Mouse (Mus musculus): Measurements from ENCODE around the gene Mxd4. TPM values are rescaled to one million over a fixed set of nuclear protein-coding genes. Genes with fewer than 3 reads are reported as not detected.

Mxd4 gene
- polyA plus RNA-seq (2015; fragmentation: Nextera tagmentation; extraction: Ambion mirVana) = 41.1 and 44.7 TPM in 2 replicates

GRCm38 (mm10) chr5:34187601-34188316 lies at the start of gene Mxd4:
TSS of gene Mxd4 (minus strand) at chr5:34187720.
- Histone ChIP-seq H3K4me3 (peak within 1 kb of the TSS; percentile 97), H3K27me3 (no peaks in the 10 kb centered on the region), H3K36me3 (peaks cover 21% of the 10 kb centered on the region; the same call in 1 of the 2 replicates), H3K4me2 (peak within 1 kb of the TSS; percentile 89), H3K27ac (peak within 1 kb of the TSS; percentile 89), H3K9ac (peak within 1 kb of the TSS; percentile 83), H3K4me1 (peaks cover 55% of the 10 kb centered on the region), H3K9me3 (no peaks in the 10 kb centered on the region)
- WGBS = under 1% methylated on average over 60 of the region's 60 CpGs
- ATAC-seq (ENCODE audit: insufficient number of reproducible peaks, insufficient read depth, low FRiP score, low TSS enrichment, low read depth) = peak; percentile 97

- H3K4me1 ChIP-seq = no peaks in the 10 kb centered on the region
- H3K36me3 ChIP-seq = no peaks in the 10 kb centered on the region
- 51% methylated on average over 10 of the region's 10 CpGs for WGBS
- H3K4me2 ChIP-seq = no peak overlapping the region
- H3K9me3 ChIP-seq = no peaks in the 10 kb centered on the region
- no peak overlapping the region for H3K4me3 ChIP-seq
- no peaks in the 10 kb centered on the region for H3K27me3 ChIP-seq
- no peak overlapping the region for H3K27ac ChIP-seq
- H3K9ac ChIP-seq = no peak overlapping the region
- ATAC-seq (ENCODE audit: insufficient number of reproducible peaks, insufficient read depth, low FRiP score, low TSS enrichment, low read depth) = no peak
Measured at GRCm38 (mm10) chr5:34235898-34236420, 48.4 kb upstream of the Mxd4 start.

- Histone ChIP-seq H3K4me3 (no peak overlapping the region), H3K9ac (no peak overlapping the region), H3K9me3 (no peaks in the 10 kb centered on the region), H3K27me3 (no peaks in the 10 kb centered on the region), H3K4me2 (no peak overlapping the region), H3K36me3 (no peaks in the 10 kb centered on the region), H3K4me1 (no peaks in the 10 kb centered on the region), H3K27ac (no peak overlapping the region)
- 68% methylated on average over 4 of the region's 4 CpGs for WGBS
- no peak for ATAC-seq (ENCODE audit: insufficient number of reproducible peaks, insufficient read depth, low FRiP score, low TSS enrichment, low read depth)
Measured at GRCm38 (mm10) chr5:34235056-34235455, 47.5 kb upstream of the Mxd4 start.

- WGBS = 88% methylated on average over 6 of the region's 6 CpGs
- Histone ChIP-seq H3K9me3 (no peaks in the 10 kb centered on the region), H3K4me1 (no peaks in the 10 kb centered on the region), H3K27ac (no peak overlapping the region), H3K4me3 (no peak overlapping the region), H3K9ac (no peak overlapping the region), H3K36me3 (no peaks in the 10 kb centered on the region), H3K27me3 (no peaks in the 10 kb centered on the region), H3K4me2 (no peak overlapping the region)
- no peak for ATAC-seq (ENCODE audit: insufficient number of reproducible peaks, insufficient read depth, low FRiP score, low TSS enrichment, low read depth)
Measured at GRCm38 (mm10) chr5:34233221-34233515, 45.6 kb upstream of the Mxd4 start.

- Histone ChIP-seq H3K4me2 (no peak overlapping the region), H3K27ac (no peak overlapping the region), H3K9me3 (no peaks in the 10 kb centered on the region), H3K36me3 (no peaks in the 10 kb centered on the region), H3K27me3 (no peaks in the 10 kb centered on the region), H3K9ac (no peak overlapping the region), H3K4me1 (no peaks in the 10 kb centered on the region), H3K4me3 (no peak overlapping the region)
- no peak for ATAC-seq (ENCODE audit: insufficient number of reproducible peaks, insufficient read depth, low FRiP score, low TSS enrichment, low read depth)
- 63% methylated on average over 8 of the region's 8 CpGs for WGBS
Measured at GRCm38 (mm10) chr5:34232481-34233220, 45.1 kb upstream of the Mxd4 start.

- ATAC-seq (ENCODE audit: insufficient number of reproducible peaks, insufficient read depth, low FRiP score, low TSS enrichment, low read depth) = no peak
- H3K27me3 ChIP-seq = no peaks in the 10 kb centered on the region
- no peak overlapping the region for H3K4me2 ChIP-seq
- no peak overlapping the region for H3K27ac ChIP-seq
- H3K9ac ChIP-seq = no peak overlapping the region
- no peaks in the 10 kb centered on the region for H3K9me3 ChIP-seq
- 78% methylated on average over 6 of the region's 6 CpGs for WGBS
- no peaks in the 10 kb centered on the region for H3K4me1 ChIP-seq
- H3K4me3 ChIP-seq = no peak overlapping the region
- H3K36me3 ChIP-seq = no peaks in the 10 kb centered on the region
Measured at GRCm38 (mm10) chr5:34231901-34232300, 44.4 kb upstream of the Mxd4 start.

- Histone ChIP-seq H3K4me1 (no peaks in the 10 kb centered on the region), H3K36me3 (no peaks in the 10 kb centered on the region), H3K27me3 (no peaks in the 10 kb centered on the region), H3K4me3 (no peak overlapping the region), H3K9me3 (no peaks in the 10 kb centered on the region), H3K4me2 (no peak overlapping the region), H3K27ac (no peak overlapping the region), H3K9ac (no peak overlapping the region)
- ATAC-seq (ENCODE audit: insufficient number of reproducible peaks, insufficient read depth, low FRiP score, low TSS enrichment, low read depth) = no peak
- 80% methylated on average over 9 of the region's 9 CpGs for WGBS
Measured at GRCm38 (mm10) chr5:34230599-34231485, 43.3 kb upstream of the Mxd4 start.

GRCm38 (mm10) chr5:34229503-34229902 lies 42.0 kb upstream of the Mxd4 start:
- no peak overlapping the region for H3K9ac ChIP-seq
- H3K27me3 ChIP-seq = no peaks in the 10 kb centered on the region
- H3K4me1 ChIP-seq = no peaks in the 10 kb centered on the region
- WGBS = 91% methylated on average over 5 of the region's 5 CpGs
- no peak for ATAC-seq (ENCODE audit: insufficient number of reproducible peaks, insufficient read depth, low FRiP score, low TSS enrichment, low read depth)
- no peak overlapping the region for H3K4me3 ChIP-seq
- H3K27ac ChIP-seq = no peak overlapping the region
- H3K4me2 ChIP-seq = no peak overlapping the region
- no peaks in the 10 kb centered on the region for H3K9me3 ChIP-seq
- H3K36me3 ChIP-seq = no peaks in the 10 kb centered on the region

- no peaks in the 10 kb centered on the region for H3K9me3 ChIP-seq
- H3K36me3 ChIP-seq = no peaks in the 10 kb centered on the region
- no peak overlapping the region for H3K27ac ChIP-seq
- WGBS = 88% methylated on average over 2 of the region's 2 CpGs
- no peak for ATAC-seq (ENCODE audit: insufficient number of reproducible peaks, insufficient read depth, low FRiP score, low TSS enrichment, low read depth)
- H3K4me3 ChIP-seq = no peak overlapping the region
- no peak overlapping the region for H3K4me2 ChIP-seq
- H3K9ac ChIP-seq = no peak overlapping the region
- H3K4me1 ChIP-seq = no peaks in the 10 kb centered on the region
- no peaks in the 10 kb centered on the region for H3K27me3 ChIP-seq
Measured at GRCm38 (mm10) chr5:34225516-34225915, 38.0 kb upstream of the Mxd4 start.

- 81% methylated on average over 5 of the region's 5 CpGs for WGBS
- Histone ChIP-seq H3K4me2 (no peak overlapping the region), H3K4me3 (no peak overlapping the region), H3K27me3 (no peaks in the 10 kb centered on the region), H3K9ac (no peak overlapping the region), H3K9me3 (no peaks in the 10 kb centered on the region), H3K27ac (no peak overlapping the region), H3K36me3 (no peaks in the 10 kb centered on the region), H3K4me1 (no peaks in the 10 kb centered on the region)
- no peak for ATAC-seq (ENCODE audit: insufficient number of reproducible peaks, insufficient read depth, low FRiP score, low TSS enrichment, low read depth)
Measured at GRCm38 (mm10) chr5:34224515-34224914, 37.0 kb upstream of the Mxd4 start.

GRCm38 (mm10) chr5:34220001-34220400 lies 32.5 kb upstream of the Mxd4 start:
- no peaks in the 10 kb centered on the region for H3K9me3 ChIP-seq
- 77% methylated on average over 4 of the region's 4 CpGs for WGBS
- ATAC-seq (ENCODE audit: insufficient number of reproducible peaks, insufficient read depth, low FRiP score, low TSS enrichment, low read depth) = no peak
- no peak overlapping the region for H3K27ac ChIP-seq
- H3K9ac ChIP-seq = no peak overlapping the region
- no peaks in the 10 kb centered on the region for H3K27me3 ChIP-seq
- H3K36me3 ChIP-seq = no peaks in the 10 kb centered on the region
- H3K4me2 ChIP-seq = no peak overlapping the region
- H3K4me1 ChIP-seq = no peaks in the 10 kb centered on the region
- H3K4me3 ChIP-seq = no peak overlapping the region

Measured in embryonic facial prominence, embryonic 13.5 days (tissue).